Comparison of ENCODE assay signal across 23 mouse cellular contexts in the genomic region with DNA sequence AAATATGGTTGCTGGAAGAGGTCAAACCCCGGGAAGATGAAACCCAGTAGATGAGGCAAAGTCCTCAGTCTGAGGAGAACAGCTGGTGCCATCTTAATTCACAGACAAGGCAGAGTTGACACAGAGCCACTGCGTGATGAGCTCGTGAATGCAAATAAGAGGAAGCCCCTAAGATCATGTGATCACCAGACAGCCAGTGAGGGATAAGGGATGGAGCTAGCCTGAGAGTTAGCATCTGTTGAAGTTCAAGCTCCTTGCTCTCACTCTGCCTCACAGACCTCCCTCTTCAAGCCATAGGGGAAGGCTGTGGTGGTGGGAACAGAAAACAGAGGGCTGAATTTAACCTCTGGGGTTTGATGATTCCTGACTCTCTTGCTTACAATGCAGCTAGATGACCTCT. TPM values are rescaled to one million over a fixed set of nuclear protein-coding genes. Genes with fewer than 3 reads are reported as not detected.
DNase-seq lines count a peak whose midpoint lies in the region; ATAC-seq and TF ChIP-seq lines count a peak whose summit lies in the region.
"Had no signal": no experiment of that assay in that cellular context is flagged by ENCODE, and none has a peak within 500 bp of the region (broad histone marks: within the 10 kb centered on the region; RNA-seq: fewer than 3 reads in every experiment).

No protein-coding gene starts in this region.

- H3K9ac ChIP-seq in midbrain, embryonic 14.5 days (replicated peaks; ENCODE audit: low read length) = no peak overlapping the region
- H3K9ac ChIP-seq in CH12.LX (ENCODE audit: insufficient read depth, low read depth) = peak overlapping the region; percentile 60
- H3K9ac ChIP-seq: embryonic facial prominence, embryonic 15.5 days; heart, embryonic 12.5 days; hindbrain, embryonic 14.5 days had no signal

- no peaks in the 10 kb centered on the region for H3K36me3 ChIP-seq in midbrain, embryonic 10.5 days
- no peaks in the 10 kb centered on the region for H3K36me3 ChIP-seq in midbrain, embryonic 14.5 days (ENCODE audit: control insufficient read depth, insufficient read depth, low read length)
- H3K36me3 ChIP-seq in CH12.LX (replicated peaks in 1 of 2; ENCODE audit: control insufficient read depth in 1 of 2, insufficient read depth in 1 of 2, low read length in 1 of 2) = no peaks in the 10 kb centered on the region
- H3K36me3 ChIP-seq: embryonic facial prominence, embryonic 15.5 days; forebrain, embryonic 10.5 days; G1E; heart, embryonic 12.5 days had no signal

- 0 out of 2 replicates have a peak overlapping the region, but pooled peaks have one; percentile 10 for H3K27ac ChIP-seq in midbrain, embryonic 10.5 days (replicated peaks)
- H3K27ac ChIP-seq in midbrain, embryonic 14.5 days (replicated peaks; ENCODE audit: low read depth, low read length) = no peak overlapping the region
- peak overlapping the region; percentile 99 for H3K27ac ChIP-seq in CH12.LX (ENCODE audit: insufficient read depth, low read depth)
- H3K27ac ChIP-seq: forebrain, embryonic 10.5 days; gastrocnemius, adult 2 months; hindbrain, embryonic 14.5 days had no signal

- peaks cover 24% of the 10 kb centered on the region for H3K4me1 ChIP-seq in midbrain, embryonic 10.5 days
- peaks cover 3% of the 10 kb centered on the region; the same call in 1 of the 2 replicates for H3K4me1 ChIP-seq in midbrain, embryonic 14.5 days (ENCODE audit: control insufficient read depth, insufficient read depth, low read length)
- peaks cover 22 to 39% of the 10 kb centered on the region in 2 experiments for H3K4me1 ChIP-seq in CH12.LX (ENCODE audit: control insufficient read depth in 1 of 2, insufficient read depth in 2 of 2)

- TF ChIP-seq CTCF in CH12.LX (conservative IDR thresholded peaks at IDR 0.05 in 1 of 2, IDR thresholded peaks at IDR 0.05 in 1 of 2; ENCODE audit: low read depth in 2 of 2, low read length in 2 of 2) = no peak

- TF ChIP-seq RAD21 in CH12.LX (IDR thresholded peaks at IDR 0.05; ENCODE audit: low read depth, low read length) = no peak

- peaks cover 3% of the 10 kb centered on the region; the same call in 1 of the 2 replicates for H3K27me3 ChIP-seq in midbrain, embryonic 10.5 days (ENCODE audit: low read depth, poor library complexity, severe bottlenecking)
- H3K27me3 ChIP-seq in midbrain, embryonic 14.5 days (ENCODE audit: control insufficient read depth, insufficient read depth, low read length) = no peaks in the 10 kb centered on the region
- H3K27me3 ChIP-seq in CH12.LX (replicated peaks) = no peaks in the 10 kb centered on the region
- H3K27me3 ChIP-seq: embryonic facial prominence, embryonic 15.5 days; heart, embryonic 12.5 days had no signal

- no peak for ATAC-seq in midbrain, embryonic 14.5 days (ENCODE audit: low FRiP score, low TSS enrichment)
- ATAC-seq in megakaryocyte progenitor cell, adult 5-6 weeks (replicated peaks; ENCODE audit: poor library complexity) = no peak
- ATAC-seq: forebrain, embryonic 14.5 days; inflammation-experienced regulatory T-cells, adult 6 months had no signal

- DNase-seq in embryo, embryonic 10 days (ENCODE audit: low spot score) = peak; percentile 32
- DNase-seq in embryo, embryonic 11 days = no peak
- DNase-seq in midbrain, embryonic 10.5 days (ENCODE audit: low spot score) = no peak
- no peak for DNase-seq in midbrain, embryonic 14.5 days
- DNase-seq in CH12.LX (ENCODE audit: extremely low read depth) = peak; percentile 75
- peak; percentile 84 for DNase-seq in ZHBTc4 (ENCODE audit: low read depth, low spot score)
- no peak for DNase-seq in cerebellum, adult 9-10 months
- DNase-seq: adrenal gland, adult 2 months; adrenal gland, postnatal 36 days; cerebellum, adult 11 months; cerebellum, adult 9-11 months; cerebellum, postnatal 36 days; gastrocnemius, adult 2 months; gastrocnemius, postnatal 25 days had no signal

- no peaks in the 10 kb centered on the region for H3K9me3 ChIP-seq in midbrain, embryonic 10.5 days (replicated peaks)
- no peaks in the 10 kb centered on the region for H3K9me3 ChIP-seq in midbrain, embryonic 14.5 days (ENCODE audit: control insufficient read depth, low read length)
- no peaks in the 10 kb centered on the region for H3K9me3 ChIP-seq in CH12.LX (replicated peaks; ENCODE audit: low read length)
- H3K9me3 ChIP-seq: embryonic facial prominence, embryonic 15.5 days; forebrain, embryonic 10.5 days; heart, embryonic 12.5 days had no signal

- peak; percentile 28; the same call in 1 of the 2 replicates for TF ChIP-seq EP300 in CH12.LX (IDR thresholded peaks at IDR 0.05; ENCODE audit: low read length)

- TF ChIP-seq POLR2A in CH12.LX (IDR thresholded peaks at IDR 0.05; ENCODE audit: low read depth, low read length) = peak; percentile 58

- 64% methylated on average over 3 of the region's 3 CpGs for WGBS in midbrain, embryonic 10.5 days
- WGBS in midbrain, embryonic 14.5 days = 48% methylated on average over 3 of the region's 3 CpGs

- in situ Hi-C loops in CH12.LX (cut with MboI; ENCODE audit: low pct_ligation_motif_present, low pct_unique_long_range_greater_than_20kb, low sequenced_read_pairs) = loop anchor here (10.0 kb wide), 1 partner anchor 101 kb away; no protein-coding TSS in a partner anchor

- H3K4me3 ChIP-seq in midbrain, embryonic 10.5 days = no peak overlapping the region
- H3K4me3 ChIP-seq in midbrain, embryonic 14.5 days (replicated peaks; ENCODE audit: low read depth, low read length) = no peak overlapping the region
- no peak overlapping the region for H3K4me3 ChIP-seq in CH12.LX (replicated peaks in 1 of 3; ENCODE audit: low read depth in 2 of 3, low read length in 2 of 3, poor library complexity in 1 of 3)
- H3K4me3 ChIP-seq: embryonic facial prominence, embryonic 15.5 days; erythroblast, embryonic 14.5 days; forebrain, embryonic 10.5 days; gastrocnemius, adult 2 months; heart, embryonic 12.5 days had no signal

- dilution Hi-C loops in CH12.LX (cut with MboI; ENCODE audit: extremely low pct_ligation_motif_present, extremely low pct_unique_long_range_greater_than_20kb, low sequenced_read_pairs) = no loop called here

- no peak overlapping the region for H3K4me2 ChIP-seq in midbrain, embryonic 14.5 days (ENCODE audit: low read length)
- peak overlapping the region; percentile 70 for H3K4me2 ChIP-seq in CH12.LX (ENCODE audit: insufficient read depth, low read depth, poor library complexity, severe bottlenecking)
- H3K4me2 ChIP-seq: embryonic facial prominence, embryonic 15.5 days; heart, embryonic 12.5 days; hindbrain, embryonic 14.5 days had no signal

- H3K79me2 ChIP-seq in CH12.LX (replicated peaks; ENCODE audit: control insufficient read depth, extremely low read depth, insufficient read depth, poor library complexity, severe bottlenecking) = no peaks in the 10 kb centered on the region

TF ChIP-seq in CH12.LX, 34 proteins besides CTCF, POLR2A, EP300 and RAD21 (continues in another document):
- TF ChIP-seq NELFE (IDR thresholded peaks at IDR 0.05; ENCODE audit: low read depth, low read length) (peak; percentile 53; the same call in 1 of the 2 replicates), BHLHE40 (IDR thresholded peaks at IDR 0.05; ENCODE audit: low read depth, low read length) (peak; percentile 99), RCOR1 (conservative IDR thresholded peaks at IDR 0.05; ENCODE audit: low read depth, low read length) (peak; percentile 73), IRF4 (IDR thresholded peaks at IDR 0.05; ENCODE audit: low read depth, low read length) (peak; percentile 44), KAT2A (IDR thresholded peaks at IDR 0.05; ENCODE audit: insufficient replicate concordance, low read length) (no peak), GABPA (IDR thresholded peaks at IDR 0.05; ENCODE audit: insufficient replicate concordance, low read depth, low read length) (no peak), CHD1 (IDR thresholded peaks at IDR 0.05; ENCODE audit: low read depth, low read length) (no peak), ELF1 (IDR thresholded peaks at IDR 0.05; ENCODE audit: low read depth, low read length) (peak; percentile 55), ETS1 (conservative IDR thresholded peaks at IDR 0.05; ENCODE audit: low read depth, low read length) (peak; percentile 87), UBTF (IDR thresholded peaks at IDR 0.05; ENCODE audit: low read depth, low read length) (no peak), USF1 (IDR thresholded peaks at IDR 0.05; ENCODE audit: low read depth, low read length) (peak; percentile 86), ZKSCAN1 (IDR thresholded peaks at IDR 0.05; ENCODE audit: borderline replicate concordance, low read depth, low read length) (no peak), MEF2A (IDR thresholded peaks at IDR 0.05; ENCODE audit: borderline replicate concordance, low read depth, low read length) (peak; percentile 60; the same call in 1 of the 2 replicates), MAFK (IDR thresholded peaks at IDR 0.05; ENCODE audit: insufficient replicate concordance, low read length) (no peak), JUN (IDR thresholded peaks at IDR 0.05; ENCODE audit: insufficient read depth, low read depth, low read length) (no peak), USF2 (conservative IDR thresholded peaks at IDR 0.05; ENCODE audit: low read depth, low read length) (peak; percentile 82), POLR2AphosphoS2 (IDR thresholded peaks at IDR 0.05; ENCODE audit: low read depth, low read length) (no peak), MYC (IDR thresholded peaks at IDR 0.05; ENCODE audit: low read depth, low read length) (0 out of 2 replicates have a peak, but pooled peaks have one; percentile 38), PAX5 (IDR thresholded peaks at IDR 0.05; ENCODE audit: low read length) (no peak), JUND (conservative IDR thresholded peaks at IDR 0.05; ENCODE audit: low read depth, low read length) (peak; percentile 34; the same call in 1 of the 2 replicates), TCF12 (IDR thresholded peaks at IDR 0.05; ENCODE audit: low read depth, low read length) (peak; percentile 82), MXI1 (IDR thresholded peaks at IDR 0.05; ENCODE audit: low read depth, low read length) (peak; percentile 76), ZNF384 (IDR thresholded peaks at IDR 0.05; ENCODE audit: low read depth, low read length) (no peak; the same call in 1 of the 2 replicates), SMC3 (IDR thresholded peaks at IDR 0.05; ENCODE audit: low read depth, low read length) (no peak), MAX (IDR thresholded peaks at IDR 0.05; ENCODE audit: low read length) (peak; percentile 83), SIN3A (IDR thresholded peaks at IDR 0.05; ENCODE audit: low read length) (peak; percentile 67)

RNA-seq across cellular contexts. Expression of gene Epb41l4b, which starts 22.4 kb away (rescaled TPM):
- 0.37 and 0.52 TPM in 2 replicates for polyA plus RNA-seq in midbrain, embryonic 10.5 days (2016; fragmentation: Nextera tagmentation; extraction: Ambion mirVana)
- 3.8 and 5.1 TPM in 2 replicates for polyA plus RNA-seq in midbrain, embryonic 14.5 days (2014; fragmentation: Nextera tagmentation; extraction: Ambion mirVana)
- 2.1 and 4.9 TPM in 2 replicates for total RNA-seq in CH12.LX (2012; rRNA removed)
- 0.93 and 1.1 TPM in 2 replicates for total RNA-seq in CH12.LX (2014; rRNA removed)
- polyA plus RNA-seq in CH12.LX (2012; ENCODE audit: insufficient read length, low read depth) = 1.1 and 2.0 TPM in 2 replicates
- 5.0 and 7.2 TPM in 2 replicates for total RNA-seq in megakaryocyte progenitor cell, adult 5-6 weeks (2015)
- total RNA-seq in megakaryocyte progenitor cell, adult 5-6 weeks (2017) = 5.9 and 6.0 TPM in 2 replicates
- polyA plus RNA-seq: G1E; inflammation-experienced regulatory T-cells, adult 6 months had no signal

Comparison
In these comparisons a context has a peak if more than half of its experiments do, and no peak if none do; other contexts are left out.
1. DNase-seq: peak in embryo, embryonic 10 days (single experiment), CH12.LX (single experiment) and ZHBTc4 (single experiment); none in embryo, embryonic 11 days (single experiment), midbrain, embryonic 10.5 days (single experiment), midbrain, embryonic 14.5 days (single experiment) and cerebellum, adult 9-10 months (single experiment).